Mouse (Mus musculus) testis, adult 2 months (tissue): Measurements from ENCODE around the gene Cox16.

ENCODE experiments used
- CTCF ChIP-seq: fragments of 200-500 bp; IDR thresholded peaks from 2 replicates; pipeline ENCODE4 v1.5.1; 2012; ENCODE audit warnings: low read depth, mild to moderate bottlenecking, inconsistent platforms, low read length, moderate library complexity; ENCODE audit not compliant: control insufficient read depth, insufficient read depth, insufficient replicate concordance
- POLR2A ChIP-seq: fragments of 200-500 bp; IDR thresholded peaks from 2 replicates; pipeline ENCODE4 v1.6.1; 2012; ENCODE audit warnings: low read depth, mild to moderate bottlenecking, inconsistent platforms, low read length, moderate library complexity; ENCODE audit not compliant: control insufficient read depth

GRCm38 (mm10) chr12:81483656-81484055 is 1.3 kb downstream of the Cox16 start:
- no peak for TF ChIP-seq POLR2A
- no peak for TF ChIP-seq CTCF
